Comparison of ENCODE assay signal across 30 mouse cellular contexts in the genomic region with DNA sequence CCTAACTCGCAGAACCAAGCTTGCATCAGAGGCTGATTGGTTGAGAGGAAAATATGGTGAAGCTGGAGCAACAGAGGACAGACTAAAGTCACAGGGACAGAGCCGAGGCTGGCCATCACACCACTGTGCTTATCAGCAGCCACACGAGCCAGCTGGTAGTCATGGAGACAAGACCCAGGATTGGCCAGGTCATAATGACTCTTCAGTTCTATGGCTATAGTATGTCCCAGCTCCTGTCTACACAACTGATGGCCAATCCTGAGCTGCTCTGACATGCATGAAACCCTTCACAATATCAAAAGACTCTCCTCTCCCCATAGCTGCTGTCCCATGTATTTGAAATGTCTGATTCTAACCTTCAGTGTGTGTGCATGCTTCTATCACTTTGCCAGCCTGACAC. TPM values are rescaled to one million over a fixed set of nuclear protein-coding genes. Genes with fewer than 3 reads are reported as not detected.
DNase-seq lines count a peak whose midpoint lies in the region; ATAC-seq lines count a peak whose summit lies in the region.
"Had no signal": no experiment of that assay in that cellular context is flagged by ENCODE, and none has a peak within 500 bp of the region (broad histone marks: within the 10 kb centered on the region; RNA-seq: fewer than 3 reads in every experiment).

No protein-coding gene starts in this region.

- H3K9ac ChIP-seq in heart, embryonic 12.5 days: no peak overlapping the region
- no peak overlapping the region for H3K9ac ChIP-seq in liver, embryonic 13.5 days
- H3K9ac ChIP-seq: embryonic facial prominence, embryonic 13.5 days; embryonic facial prominence, embryonic 15.5 days; forebrain, embryonic 12.5 days had no signal

- H3K4me2 ChIP-seq in heart, embryonic 12.5 days: no peak overlapping the region
- H3K4me2 ChIP-seq in liver, embryonic 13.5 days: no peak overlapping the region
- H3K4me2 ChIP-seq: embryonic facial prominence, embryonic 13.5 days; embryonic facial prominence, embryonic 15.5 days; forebrain, embryonic 12.5 days had no signal

- no peaks in the 10 kb centered on the region for H3K36me3 ChIP-seq in heart, embryonic 12.5 days
- no peaks in the 10 kb centered on the region for H3K36me3 ChIP-seq in liver, embryonic 13.5 days
- H3K36me3 ChIP-seq: embryonic facial prominence, embryonic 13.5 days; embryonic facial prominence, embryonic 15.5 days; forebrain, embryonic 10.5 days; forebrain, embryonic 12.5 days had no signal

- 44% methylated on average over 3 of the region's 3 CpGs for WGBS in heart, embryonic 12.5 days
- 43% methylated on average over 3 of the region's 3 CpGs for WGBS in liver, embryonic 13.5 days (ENCODE audit: insufficient replicate concordance)

- H3K4me1 ChIP-seq in heart, embryonic 12.5 days (replicated peaks): peaks cover 29% of the 10 kb centered on the region
- no peaks in the 10 kb centered on the region for H3K4me1 ChIP-seq in liver, embryonic 13.5 days (replicated peaks)

- H3K27ac ChIP-seq in heart, embryonic 12.5 days (ENCODE audit: poor library complexity, severe bottlenecking): no peak overlapping the region
- H3K27ac ChIP-seq in liver, embryonic 13.5 days: no peak overlapping the region
- H3K27ac ChIP-seq: embryonic facial prominence, embryonic 13.5 days; embryonic facial prominence, embryonic 15.5 days; forebrain, embryonic 10.5 days; forebrain, embryonic 12.5 days had no signal

- ATAC-seq in heart, embryonic 12.5 days (ENCODE audit: insufficient number of reproducible peaks, low FRiP score): peak; percentile 53; the same call in 1 of the 2 replicates
- peak; percentile 45; the same call in 1 of the 2 replicates for ATAC-seq in liver, embryonic 13.5 days (ENCODE audit: low read depth)
- ATAC-seq in erythroblast, adult 5-6 weeks (replicated peaks; ENCODE audit: low FRiP score, poor library complexity, severe bottlenecking): peak; percentile 95
- ATAC-seq in erythroid progenitor cell, adult 5-6 weeks (replicated peaks; ENCODE audit: low FRiP score, poor library complexity, severe bottlenecking): peak; percentile 76
- ATAC-seq: forebrain, embryonic 14.5 days; forebrain, embryonic 16.5 days had no signal

- no peaks in the 10 kb centered on the region for H3K27me3 ChIP-seq in heart, embryonic 12.5 days (replicated peaks)
- H3K27me3 ChIP-seq in liver, embryonic 13.5 days: no peaks in the 10 kb centered on the region
- H3K27me3 ChIP-seq: embryonic facial prominence, embryonic 13.5 days; embryonic facial prominence, embryonic 15.5 days; forebrain, embryonic 12.5 days had no signal

- DNase-seq in heart, adult 8-10 months (ENCODE audit: low spot score): no peak
- DNase-seq in liver, embryonic 13.5 days: no peak
- no peak for DNase-seq in liver
- no peak for DNase-seq in urinary bladder, postnatal 14 days (ENCODE audit: low spot score)
- DNase-seq in layer of hippocampus, postnatal 25 days (ENCODE audit: extremely low spot score in 1 of 2, low spot score in 1 of 2): no peak
- DNase-seq: adrenal gland, adult 2 months; adrenal gland, postnatal 10 days; adrenal gland, postnatal 25 days; cerebellum, adult 11 months; cerebellum, adult 18-20 months; cerebellum, adult 8-10 months; cerebellum, adult 9-11 months; cerebellum, postnatal 14 days; cerebellum, postnatal 36 days; embryo, embryonic 11 days had no signal

- H3K9me3 ChIP-seq in heart, embryonic 12.5 days (replicated peaks): no peaks in the 10 kb centered on the region
- no peaks in the 10 kb centered on the region for H3K9me3 ChIP-seq in liver, embryonic 13.5 days (replicated peaks)
- H3K9me3 ChIP-seq: embryonic facial prominence, embryonic 13.5 days; embryonic facial prominence, embryonic 15.5 days; forebrain, embryonic 10.5 days; forebrain, embryonic 12.5 days had no signal

- H3K4me3 ChIP-seq in heart, embryonic 12.5 days: no peak overlapping the region
- no peak overlapping the region for H3K4me3 ChIP-seq in liver, embryonic 13.5 days (replicated peaks)
- H3K4me3 ChIP-seq: embryonic facial prominence, embryonic 13.5 days; embryonic facial prominence, embryonic 15.5 days; forebrain, embryonic 10.5 days; forebrain, embryonic 12.5 days had no signal

RNA-seq across cellular contexts. Expression of a gene that starts 3.8 kb away (rescaled TPM):
- not detected in 2 replicates for polyA plus RNA-seq in heart, embryonic 12.5 days (2016; fragmentation: Nextera tagmentation; extraction: Ambion mirVana)
- not detected for total RNA-seq in heart, adult 8-10 months (2022)
- polyA plus RNA-seq in liver, embryonic 13.5 days (2015; fragmentation: Nextera tagmentation; extraction: Ambion mirVana): not detected in 2 replicates
- total RNA-seq in erythroblast, adult 5-6 weeks (2015; ENCODE audit: low replicate concordance): not detected in 2 replicates
- not detected in 2 replicates for total RNA-seq in erythroblast, adult 5-6 weeks (2017; ENCODE audit: low replicate concordance)
- total RNA-seq in erythroid progenitor cell, adult 5-6 weeks (2015; ENCODE audit: low replicate concordance): not detected in 2 replicates
- not detected in 2 replicates for total RNA-seq in erythroid progenitor cell, adult 5-6 weeks (2017; ENCODE audit: low replicate concordance)
- not detected for total RNA-seq in layer of hippocampus, postnatal 25 days (2021)
- total RNA-seq: adrenal gland, adult 2 months; adrenal gland, postnatal 10 days; adrenal gland, postnatal 25 days; adrenal gland, postnatal 4 days; common myeloid progenitor, adult 5-6 weeks; ES-E14; MEL had no signal
- polyA plus RNA-seq: adrenal gland, adult 2 months; brain, embryonic 14.5 days; C2C12; embryonic facial prominence, embryonic 13.5 days; embryonic facial prominence, embryonic 15.5 days; forebrain, embryonic 10.5 days; forebrain, embryonic 12.5 days; forebrain, embryonic 14.5 days; forebrain, embryonic 16.5 days had no signal

RNA-seq across cellular contexts. Expression of a gene that starts 38.3 kb away (rescaled TPM):
- 29.0 and 30.7 TPM in 2 replicates for polyA plus RNA-seq in heart, embryonic 12.5 days (2016; fragmentation: Nextera tagmentation; extraction: Ambion mirVana)
- 1 to 10 TPM; 4.7 to 8.3 (median 5.3) TPM for total RNA-seq in heart, adult 8-10 months (2022)
- 1.9 and 2.2 TPM in 2 replicates for polyA plus RNA-seq in liver, embryonic 13.5 days (2015; fragmentation: Nextera tagmentation; extraction: Ambion mirVana)
- total RNA-seq in erythroblast, adult 5-6 weeks (2015; ENCODE audit: low replicate concordance): not detected in 2 replicates
- total RNA-seq in erythroblast, adult 5-6 weeks (2017; ENCODE audit: low replicate concordance): not detected in 2 replicates
- not detected in 2 replicates for total RNA-seq in erythroid progenitor cell, adult 5-6 weeks (2015; ENCODE audit: low replicate concordance)
- total RNA-seq in erythroid progenitor cell, adult 5-6 weeks (2017; ENCODE audit: low replicate concordance): not detected in 2 replicates
- total RNA-seq in layer of hippocampus, postnatal 25 days (2021): under 1 TPM in 1 of 2 experiments, not detected in 1; 0.16 TPM
- total RNA-seq: common myeloid progenitor, adult 5-6 weeks; MEL had no signal
- polyA plus RNA-seq: C2C12; forebrain, embryonic 12.5 days; forebrain, embryonic 14.5 days had no signal

Comparison
In these comparisons a context has a peak if more than half of its experiments do, and no peak if none do; other contexts are left out.
1. ATAC-seq: peak in every context shown above with its lines; median percentile 95 in erythroblast, adult 5-6 weeks; 76 in erythroid progenitor cell, adult 5-6 weeks; 53 in heart, embryonic 12.5 days; 45 in liver, embryonic 13.5 days.
2. RNA of a gene that starts 38.3 kb away (total RNA-seq): 4.7 to 8.3 TPM in heart, adult 8-10 months; 0.16 TPM in layer of hippocampus, postnatal 25 days, not detected in erythroblast, adult 5-6 weeks and not detected in erythroid progenitor cell, adult 5-6 weeks; every median in the first group is over 4 times any median in the second.